Mouse (Mus musculus): ENCODE measurements around the gene Tnfrsf21.

The Tnfrsf21 gene

GRCm38 (mm10) chr17:43016371-43017331, at the start of gene Tnfrsf21:
Gene Tnfrsf21 (plus strand): TSS chr17:43016555.
- in situ Hi-C loops (cut with MboI; ENCODE audit: unreplicated experiment in 2 of 2), result loop anchor here in 1 of 2 experiments (5.0 kb wide), 1 partner anchor 211 kb away; no protein-coding TSS in a partner anchor

GRCm38 (mm10) chr17:42968174-42968573, 48.2 kb upstream of the Tnfrsf21 start:
- in situ Hi-C loops (cut with MboI; ENCODE audit: unreplicated experiment in 2 of 2), result no loop called here

GRCm38 (mm10) chr17:42975312-42975996, 40.9 kb upstream of the Tnfrsf21 start:
- in situ Hi-C loops (cut with MboI; ENCODE audit: unreplicated experiment in 2 of 2), result no loop called here

GRCm38 (mm10) chr17:42977766-42978165, 38.6 kb upstream of the Tnfrsf21 start:
- in situ Hi-C loops (cut with MboI; ENCODE audit: unreplicated experiment in 2 of 2), result no loop called here

GRCm38 (mm10) chr17:42978345-42978744, 38.0 kb upstream of the Tnfrsf21 start:
- in situ Hi-C loops (cut with MboI; ENCODE audit: unreplicated experiment in 2 of 2), result no loop called here

- in situ Hi-C loops (cut with MboI; ENCODE audit: unreplicated experiment in 2 of 2), result loop anchor here in 1 of 2 experiments (10.0 kb wide), 1 partner anchor 623 kb away; no protein-coding TSS in a partner anchor
Observed at GRCm38 (mm10) chr17:42981806-42982205, 34.5 kb upstream of the Tnfrsf21 start.

- in situ Hi-C loops (cut with MboI; ENCODE audit: unreplicated experiment in 2 of 2), result loop anchor here in 1 of 2 experiments (10.0 kb wide), 1 partner anchor 622 kb away; no protein-coding TSS in a partner anchor
Observed at GRCm38 (mm10) chr17:42982568-42982967, 33.8 kb upstream of the Tnfrsf21 start.

GRCm38 (mm10) chr17:42985837-42986589, 30.3 kb upstream of the Tnfrsf21 start:
- in situ Hi-C loops (cut with MboI; ENCODE audit: unreplicated experiment in 2 of 2), result loop anchor here in 1 of 2 experiments (10.0 kb wide), 1 partner anchor 619 kb away; no protein-coding TSS in a partner anchor

GRCm38 (mm10) chr17:42987692-42988091, 28.7 kb upstream of the Tnfrsf21 start:
- in situ Hi-C loops (cut with MboI; ENCODE audit: unreplicated experiment in 2 of 2), result loop anchor here in 1 of 2 experiments (10.0 kb wide), 1 partner anchor 617 kb away; no protein-coding TSS in a partner anchor

GRCm38 (mm10) chr17:42989981-42990380, 26.4 kb upstream of the Tnfrsf21 start:
- in situ Hi-C loops (cut with MboI; ENCODE audit: unreplicated experiment in 2 of 2), result loop anchor here in 1 of 2 experiments (10.0 kb wide), 1 partner anchor 615 kb away; no protein-coding TSS in a partner anchor

- in situ Hi-C loops (cut with MboI; ENCODE audit: unreplicated experiment in 2 of 2), result no loop called here
Observed at GRCm38 (mm10) chr17:42991112-42991511, 25.2 kb upstream of the Tnfrsf21 start.

- in situ Hi-C loops (cut with MboI; ENCODE audit: unreplicated experiment in 2 of 2), result no loop called here
Observed at GRCm38 (mm10) chr17:42999446-42999977, 16.8 kb upstream of the Tnfrsf21 start.

GRCm38 (mm10) chr17:43000598-43000997, 15.8 kb upstream of the Tnfrsf21 start:
- in situ Hi-C loops (cut with MboI; ENCODE audit: unreplicated experiment in 2 of 2), result no loop called here

GRCm38 (mm10) chr17:43012718-43013117, 3.6 kb upstream of the Tnfrsf21 start:
- in situ Hi-C loops (cut with MboI; ENCODE audit: unreplicated experiment in 2 of 2), result loop anchor here (5.0 kb wide), 4 partner anchors 250 to 600 kb away; no protein-coding TSS in a partner anchor

- in situ Hi-C loops (cut with MboI; ENCODE audit: unreplicated experiment in 2 of 2), result loop anchor here in 1 of 2 experiments (5.0 kb wide), 1 partner anchor 210 kb away; no protein-coding TSS in a partner anchor
Observed at GRCm38 (mm10) chr17:43017341-43018052, 1.1 kb downstream of the Tnfrsf21 start.

- in situ Hi-C loops (cut with MboI; ENCODE audit: unreplicated experiment in 2 of 2), result loop anchor here in 1 of 2 experiments (5.0 kb wide), 1 partner anchor 209 kb away; no protein-coding TSS in a partner anchor
Observed at GRCm38 (mm10) chr17:43018071-43018470, 1.7 kb downstream of the Tnfrsf21 start.

GRCm38 (mm10) chr17:43019660-43020059, 3.3 kb downstream of the Tnfrsf21 start:
- in situ Hi-C loops (cut with MboI; ENCODE audit: unreplicated experiment in 2 of 2), result loop anchor here (5.0 kb wide), 1 partner anchor 208 kb away; no protein-coding TSS in a partner anchor

GRCm38 (mm10) chr17:43021017-43021416, 4.7 kb downstream of the Tnfrsf21 start:
- in situ Hi-C loops (cut with MboI; ENCODE audit: unreplicated experiment in 2 of 2), result loop anchor here in 1 of 2 experiments (5.0 kb wide), 1 partner anchor 206 kb away; no protein-coding TSS in a partner anchor

- in situ Hi-C loops (cut with MboI; ENCODE audit: unreplicated experiment in 2 of 2), result loop anchor here in 1 of 2 experiments (5.0 kb wide), 1 partner anchor 205 kb away; no protein-coding TSS in a partner anchor
Observed at GRCm38 (mm10) chr17:43022056-43022455, 5.7 kb downstream of the Tnfrsf21 start.

Measured in v-Abl transformed pro-B cells (cell line).